Mouse (Mus musculus): ENCODE data around the gene Gm37240. TPM values are rescaled to one million over a fixed set of nuclear protein-coding genes. Genes with fewer than 3 reads are reported as not detected.
A peak's percentile ranks its signal among the peaks of the same experiment; 100 is the strongest.

The Gm37240 gene
- total RNA-seq, 2 experiments from 2014 or later, result 38.8 to 39.2 TPM

DNA sequence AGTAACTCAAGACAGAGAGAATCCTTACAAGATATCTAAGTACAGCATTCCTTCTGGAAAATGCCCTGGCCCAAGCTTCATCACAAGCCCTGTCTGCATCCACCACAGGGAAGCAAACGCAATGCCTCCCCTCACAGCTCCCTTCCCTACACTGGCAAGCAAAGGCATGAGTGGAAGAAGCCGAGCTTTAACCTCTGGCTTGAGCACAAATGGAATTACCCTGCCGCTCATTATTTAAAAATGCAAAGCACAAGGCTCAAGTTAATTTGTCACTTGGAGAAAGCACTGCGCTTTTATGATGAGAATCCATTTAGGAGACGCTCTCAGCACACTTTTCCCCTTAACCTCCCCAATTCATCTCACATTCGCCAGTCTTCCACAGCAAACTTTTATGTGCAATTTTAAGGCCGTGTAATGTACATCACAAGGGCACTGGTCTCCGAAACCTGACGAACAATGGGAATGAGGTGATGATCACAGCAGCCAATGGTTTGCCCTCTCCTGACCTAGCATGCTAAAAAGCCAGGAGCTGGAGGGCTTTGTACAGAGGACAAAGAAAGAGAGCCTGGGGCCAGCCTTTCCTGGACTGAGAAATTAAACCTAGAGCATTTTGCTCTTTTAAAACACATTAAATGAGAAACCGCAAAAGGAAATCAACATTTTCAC, 54.7 kb downstream of the Gm37240 start:
- intact Hi-C loops (cut with DNase I), result no loop called here
- no peak for DNase-seq (ENCODE audit: low spot score)

- DNase-seq (ENCODE audit: low spot score), result no peak
- intact Hi-C loops (cut with DNase I), result no loop called here
Observed at GRCm38 (mm10) chr3:85831785-85832184, 55.5 kb downstream of the Gm37240 start.

- intact Hi-C loops (cut with DNase I), result no loop called here
- DNase-seq (ENCODE audit: low spot score), result no peak
Observed at GRCm38 (mm10) chr3:85829047-85829446, 58.3 kb downstream of the Gm37240 start.

DNA sequence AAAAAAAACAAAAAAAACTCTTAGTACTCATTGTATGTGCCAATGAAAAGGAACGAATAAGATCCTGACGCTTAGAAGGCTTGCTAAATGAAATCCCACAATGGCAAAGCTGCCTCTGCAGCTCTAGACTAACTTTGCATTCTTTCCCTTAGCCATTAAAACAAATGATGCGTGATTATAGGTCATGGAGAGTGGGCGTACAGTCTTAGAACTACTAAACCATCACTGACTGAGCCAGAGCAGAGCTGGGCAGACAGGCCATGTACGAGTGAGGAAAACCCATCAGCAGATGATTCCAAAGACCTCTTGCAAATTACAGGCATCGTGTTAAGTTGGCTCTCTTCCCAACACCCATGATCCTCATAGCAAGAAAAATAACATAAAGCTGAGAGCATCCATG, 59.5 kb downstream of the Gm37240 start:
- no peak for DNase-seq (ENCODE audit: low spot score)
- intact Hi-C loops (cut with DNase I), result no loop called here

DNA sequence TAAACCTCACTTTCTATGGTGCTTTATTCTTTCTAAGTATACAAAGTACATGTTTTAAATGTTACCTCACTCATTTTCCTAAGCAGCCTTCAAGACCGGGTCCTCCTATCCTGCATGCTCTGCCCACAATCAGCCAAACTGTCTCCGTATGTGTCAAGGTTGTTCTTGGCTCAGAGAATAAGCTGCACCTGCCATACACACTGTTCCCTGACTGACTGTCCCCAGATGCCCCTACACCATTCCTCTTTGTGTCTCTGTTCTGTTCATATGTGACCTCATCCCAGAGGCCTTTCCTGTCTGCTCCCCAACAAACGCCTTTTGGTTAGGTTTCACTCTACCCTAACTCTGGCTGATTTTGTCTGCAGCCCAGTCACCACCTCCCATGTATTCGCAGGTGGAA, 60.0 kb downstream of the Gm37240 start:
- DNase-seq (ENCODE audit: low spot score), result peak; percentile 8
- intact Hi-C loops (cut with DNase I), result no loop called here

DNA sequence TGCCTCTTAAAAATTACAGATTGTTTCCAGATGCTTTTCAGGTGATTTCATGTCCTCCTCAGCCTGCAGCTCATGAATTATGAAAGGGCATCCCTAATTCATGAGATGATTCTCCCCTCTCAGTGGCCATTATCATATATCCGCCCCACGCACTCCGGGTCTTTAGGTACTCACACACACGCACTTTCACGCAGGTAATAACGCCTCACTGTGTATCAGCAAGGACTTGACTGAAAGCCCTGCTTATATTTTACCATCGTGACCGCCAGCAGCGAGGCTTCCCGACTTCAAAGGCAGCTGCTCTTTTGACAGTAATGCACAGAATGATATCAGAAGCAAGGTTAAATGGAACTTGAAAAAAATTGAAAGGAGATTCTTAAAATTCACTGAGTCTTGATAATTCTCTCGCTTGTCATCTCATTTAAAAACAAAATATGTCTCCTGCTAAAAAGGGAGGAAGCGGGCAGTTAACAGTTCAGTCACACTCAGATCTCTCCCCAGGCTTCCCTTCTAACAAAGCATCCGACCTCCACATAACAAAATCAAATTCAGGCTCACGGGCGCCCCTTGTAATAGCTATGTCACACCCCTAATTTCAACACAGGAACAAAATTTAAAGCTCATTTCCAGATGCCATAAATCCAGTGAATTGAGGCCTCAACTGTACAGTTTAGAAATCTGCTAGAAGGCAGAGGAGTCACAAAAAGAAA, 66.3 kb downstream of the Gm37240 start:
- intact Hi-C loops (cut with DNase I), result no loop called here
- DNase-seq (ENCODE audit: low spot score), result no peak

DNA sequence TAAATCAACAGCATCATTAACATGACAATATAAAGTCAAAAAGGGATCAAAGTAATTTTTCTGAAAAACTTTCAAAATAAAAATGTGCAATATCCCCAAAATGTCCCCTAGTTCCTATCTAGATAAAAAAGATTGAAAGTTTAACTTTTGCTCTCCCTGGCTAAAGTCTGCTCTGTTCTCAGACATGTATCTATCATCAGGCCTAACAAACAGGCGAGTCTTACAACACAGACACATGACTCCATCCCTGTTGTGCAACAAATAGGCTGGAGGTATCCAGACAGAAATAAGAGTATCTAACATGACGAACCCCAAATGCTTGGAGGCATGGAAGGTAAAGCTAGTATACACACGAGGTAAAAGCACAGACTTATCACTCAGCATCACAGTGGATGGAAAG, 68.0 kb downstream of the Gm37240 start:
- DNase-seq (ENCODE audit: low spot score), result no peak
- intact Hi-C loops (cut with DNase I), result loop anchor here (10.0 kb wide), 1 partner anchor 225 kb away; no protein-coding TSS in a partner anchor

DNA sequence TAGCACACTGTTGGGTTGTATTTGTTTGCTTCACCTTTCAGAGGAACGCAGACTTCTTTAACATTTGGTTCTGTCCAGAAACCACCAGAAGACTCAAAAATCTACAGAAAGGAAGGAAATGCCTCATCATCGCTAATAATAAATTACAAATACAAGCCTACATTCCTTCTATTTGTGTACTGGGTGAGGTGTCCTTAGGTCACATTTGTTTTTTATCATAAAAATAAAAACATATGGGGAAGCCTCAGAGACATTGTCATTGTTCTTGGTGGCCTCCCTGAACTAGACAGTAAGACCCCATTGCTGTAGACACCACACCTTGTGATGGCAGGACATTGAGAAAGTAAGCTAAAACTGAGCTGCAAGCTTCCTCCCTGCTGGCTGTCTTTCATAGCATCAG, 70.1 kb downstream of the Gm37240 start, which contains the start of gene Fam160a1:
TSS of gene Fam160a1 (minus strand) at position 101 of the 400 bp plus-strand sequence.
- intact Hi-C loops (cut with DNase I), result loop anchor here (10.0 kb wide), 1 partner anchor 222 kb away; no protein-coding TSS in a partner anchor
- no peak for DNase-seq (ENCODE audit: low spot score)

DNA sequence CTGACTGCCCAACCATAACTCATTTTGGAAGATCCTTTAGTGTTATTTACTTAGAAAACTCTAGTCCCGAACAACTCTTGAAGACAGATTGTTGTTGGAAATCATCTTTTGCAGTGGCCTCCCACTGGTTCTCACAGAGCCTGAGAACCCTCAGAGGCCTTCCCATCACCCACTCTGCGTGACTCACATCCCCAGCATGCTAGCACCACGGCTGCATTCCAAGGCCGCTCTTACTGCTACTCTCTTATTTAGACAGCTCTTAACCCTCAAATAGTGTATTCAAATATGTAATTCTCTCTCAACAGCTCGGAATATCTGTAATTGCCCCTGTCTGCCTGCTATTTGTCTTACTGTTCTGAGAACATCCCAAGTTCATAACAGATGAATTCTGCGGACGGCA, 73.1 kb downstream of the Gm37240 start:
- intact Hi-C loops (cut with DNase I), result loop anchor here (10.0 kb wide), 1 partner anchor 219 kb away; no protein-coding TSS in a partner anchor
- DNase-seq (ENCODE audit: low spot score), result no peak

GRCm38 (mm10) chr3:85813101-85814014, 74.0 kb downstream of the Gm37240 start:
- no peak for DNase-seq (ENCODE audit: low spot score)
- intact Hi-C loops (cut with DNase I), result loop anchor here (10.0 kb wide), 1 partner anchor 219 kb away; no protein-coding TSS in a partner anchor

DNA sequence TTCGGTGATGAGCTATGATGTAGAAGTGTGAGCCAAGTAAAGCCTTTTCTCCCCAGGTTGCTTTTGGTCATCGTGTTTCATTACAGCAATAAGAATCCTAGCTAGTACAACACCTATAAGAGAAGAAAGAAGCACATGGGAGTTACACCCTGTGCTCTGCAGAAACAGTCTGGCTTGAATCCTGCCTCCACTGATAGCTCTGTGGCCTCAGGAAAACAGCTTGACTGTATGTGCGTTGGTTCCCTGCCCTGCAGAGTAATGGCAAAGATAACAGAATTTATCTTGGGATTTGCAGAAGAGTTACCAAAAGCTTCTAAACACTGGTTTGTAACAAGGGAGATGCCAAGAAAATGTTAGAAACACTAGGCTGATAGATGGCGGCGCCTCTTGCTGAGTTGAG, 75.3 kb downstream of the Gm37240 start:
- intact Hi-C loops (cut with DNase I), result loop anchor here (10.0 kb wide), 1 partner anchor 217 kb away; no protein-coding TSS in a partner anchor
- DNase-seq (ENCODE audit: low spot score), result no peak

GRCm38 (mm10) chr3:85793166-85793565, 94.2 kb downstream of the Gm37240 start:
- no peak for DNase-seq (ENCODE audit: low spot score)

GRCm38 (mm10) chr3:85789748-85790147, 97.6 kb downstream of the Gm37240 start:
- intact Hi-C loops (cut with DNase I), result no loop called here
- DNase-seq (ENCODE audit: low spot score), result no peak

More at GRCm38 (mm10) chr3:85793166-85793565, 94.2 kb downstream of the Gm37240 start:
- intact Hi-C loops (cut with DNase I), result no loop called here

DNA sequence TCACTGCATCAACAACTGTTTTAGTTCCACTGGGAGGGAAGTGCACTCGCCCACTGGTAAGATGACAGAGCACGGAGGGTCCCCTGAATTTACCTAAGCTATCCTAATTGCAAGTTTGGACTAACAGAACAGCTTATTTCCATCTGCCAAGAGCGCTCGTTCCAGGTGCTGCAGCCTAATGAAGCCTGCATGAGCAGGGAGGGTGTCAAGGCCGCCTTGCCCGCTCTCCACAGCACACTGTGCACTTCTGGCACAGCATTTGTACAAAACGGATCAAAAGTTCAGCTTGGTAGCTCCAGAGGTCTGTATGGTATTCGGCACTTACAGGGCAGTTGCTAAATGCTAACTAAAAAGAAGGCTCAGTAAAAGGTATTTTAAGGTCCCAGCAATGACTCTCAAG, 100.8 kb downstream of the Gm37240 start:
- intact Hi-C loops (cut with DNase I), result no loop called here
- DNase-seq (ENCODE audit: low spot score), result no peak

- intact Hi-C loops (cut with DNase I), result no loop called here
- DNase-seq (ENCODE audit: low spot score), result peak; percentile 5
Observed at GRCm38 (mm10) chr3:85780906-85781305, 106.4 kb downstream of the Gm37240 start.

GRCm38 (mm10) chr3:85780332-85780731, 107.0 kb downstream of the Gm37240 start:
- DNase-seq (ENCODE audit: low spot score), result no peak
- intact Hi-C loops (cut with DNase I), result no loop called here

DNA sequence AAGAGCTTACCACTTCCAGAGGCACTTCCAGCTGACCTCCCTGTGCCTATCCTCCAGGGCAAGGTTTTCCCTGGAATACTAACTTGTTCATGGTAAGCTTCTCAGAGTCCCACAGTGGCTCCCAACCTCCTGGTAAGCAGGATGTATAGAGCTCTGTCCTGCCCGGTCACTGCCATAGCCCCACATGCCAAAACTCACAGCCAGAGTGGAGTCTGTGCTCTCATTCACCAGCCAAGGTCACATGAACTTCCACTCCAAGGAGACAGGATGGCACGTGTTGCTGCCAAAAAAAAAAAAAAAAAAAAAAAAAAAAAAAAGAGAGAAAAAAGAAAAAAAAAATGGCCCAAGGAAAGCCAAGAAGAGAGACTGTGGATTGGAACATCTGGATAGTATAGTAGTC, 109.5 kb downstream of the Gm37240 start:
- DNase-seq (ENCODE audit: low spot score), result no peak
- intact Hi-C loops (cut with DNase I), result no loop called here

DNA sequence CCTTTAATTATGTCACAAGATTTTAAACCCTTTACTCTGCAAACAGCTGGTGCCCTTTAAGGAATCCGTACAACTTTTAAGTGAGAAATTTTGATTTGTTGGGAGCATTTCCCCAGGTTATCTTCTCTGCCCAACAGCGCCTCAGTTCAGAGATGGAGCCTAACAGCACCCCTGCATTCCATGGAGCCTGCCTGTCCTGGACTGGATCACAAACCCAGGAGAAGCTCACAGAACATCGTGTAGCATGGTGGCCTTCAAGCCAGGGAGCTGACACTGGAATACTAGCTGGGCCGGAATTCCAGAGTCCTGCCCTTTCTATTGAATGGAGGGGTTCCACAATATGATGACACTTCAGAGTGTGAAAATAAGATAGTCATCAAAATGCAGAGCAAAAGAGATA, 110.0 kb downstream of the Gm37240 start:
- intact Hi-C loops (cut with DNase I), result no loop called here
- no peak for DNase-seq (ENCODE audit: low spot score)

GRCm38 (mm10) chr3:85776707-85777106, 110.6 kb downstream of the Gm37240 start:
- no peak for DNase-seq (ENCODE audit: low spot score)
- intact Hi-C loops (cut with DNase I), result no loop called here

GRCm38 (mm10) chr3:85776126-85776525, 111.2 kb downstream of the Gm37240 start:
- intact Hi-C loops (cut with DNase I), result no loop called here
- no peak for DNase-seq (ENCODE audit: low spot score)
